Mouse (Mus musculus): Measurements from ENCODE around the gene Fut9. TPM values are rescaled to one million over a fixed set of nuclear protein-coding genes. Genes with fewer than 3 reads are reported as not detected.

Fut9 gene
- polyA plus RNA-seq, 1 experiment: 0.08 TPM

GRCm38 (mm10) chr4:25799051-25799475 lies 981 bp downstream of the Fut9 start:
- 7% methylated on average over 7 of the region's 7 CpGs for WGBS
- DNase-seq: no peak
- Histone ChIP-seq H3K4me3 (ENCODE audit: control insufficient read depth, insufficient read depth, low read length) (no peak overlapping the region), H3K27me3 (ENCODE audit: control insufficient read depth, insufficient read depth, low read length) (no peaks in the 10 kb centered on the region), H3K4me1 (replicated peaks; ENCODE audit: control insufficient read depth, insufficient read depth, low read length) (no peaks in the 10 kb centered on the region), H3K27ac (ENCODE audit: control insufficient read depth, insufficient read depth, low read length) (no peak overlapping the region), H3K36me3 (ENCODE audit: control insufficient read depth, insufficient read depth, low read length) (no peaks in the 10 kb centered on the region)
- TF ChIP-seq POLR2A (IDR thresholded peaks at IDR 0.05; ENCODE audit: control insufficient read depth, extremely low read depth, insufficient read depth, low read length, poor library complexity): no peak
- no peak for TF ChIP-seq CTCF (IDR thresholded peaks at IDR 0.05; ENCODE audit: borderline replicate concordance, control insufficient read depth, extremely low read depth, insufficient read depth, low read length, poor library complexity)

- Histone ChIP-seq H3K4me3 (ENCODE audit: control insufficient read depth, insufficient read depth, low read length) (no peak overlapping the region), H3K27me3 (ENCODE audit: control insufficient read depth, insufficient read depth, low read length) (no peaks in the 10 kb centered on the region), H3K36me3 (ENCODE audit: control insufficient read depth, insufficient read depth, low read length) (no peaks in the 10 kb centered on the region), H3K4me1 (replicated peaks; ENCODE audit: control insufficient read depth, insufficient read depth, low read length) (no peaks in the 10 kb centered on the region), H3K27ac (ENCODE audit: control insufficient read depth, insufficient read depth, low read length) (no peak overlapping the region)
- WGBS: 22% methylated on average over 10 of the region's 10 CpGs
- no peak for DNase-seq
- TF ChIP-seq CTCF (IDR thresholded peaks at IDR 0.05; ENCODE audit: borderline replicate concordance, control insufficient read depth, extremely low read depth, insufficient read depth, low read length, poor library complexity) (no peak), POLR2A (IDR thresholded peaks at IDR 0.05; ENCODE audit: control insufficient read depth, extremely low read depth, insufficient read depth, low read length, poor library complexity) (no peak)
These were observed 1.6 kb downstream of the Fut9 start for GRCm38 (mm10) chr4:25798412-25798811.

GRCm38 (mm10) chr4:25796149-25796548 lies 3.9 kb downstream of the Fut9 start:
- WGBS: 37% methylated on average over 3 of the region's 3 CpGs
- TF ChIP-seq CTCF (IDR thresholded peaks at IDR 0.05; ENCODE audit: borderline replicate concordance, control insufficient read depth, extremely low read depth, insufficient read depth, low read length, poor library complexity) (no peak), POLR2A (IDR thresholded peaks at IDR 0.05; ENCODE audit: control insufficient read depth, extremely low read depth, insufficient read depth, low read length, poor library complexity) (no peak)
- Histone ChIP-seq H3K4me1 (replicated peaks; ENCODE audit: control insufficient read depth, insufficient read depth, low read length) (no peaks in the 10 kb centered on the region), H3K27ac (ENCODE audit: control insufficient read depth, insufficient read depth, low read length) (no peak overlapping the region), H3K27me3 (ENCODE audit: control insufficient read depth, insufficient read depth, low read length) (no peaks in the 10 kb centered on the region), H3K36me3 (ENCODE audit: control insufficient read depth, insufficient read depth, low read length) (no peaks in the 10 kb centered on the region), H3K4me3 (ENCODE audit: control insufficient read depth, insufficient read depth, low read length) (no peak overlapping the region)
- DNase-seq: no peak

GRCm38 (mm10) chr4:25785276-25785675 lies 14.8 kb downstream of the Fut9 start:
- no peaks in the 10 kb centered on the region for H3K27me3 ChIP-seq (ENCODE audit: control insufficient read depth, insufficient read depth, low read length)
- TF ChIP-seq CTCF (IDR thresholded peaks at IDR 0.05; ENCODE audit: borderline replicate concordance, control insufficient read depth, extremely low read depth, insufficient read depth, low read length, poor library complexity) (no peak), POLR2A (IDR thresholded peaks at IDR 0.05; ENCODE audit: control insufficient read depth, extremely low read depth, insufficient read depth, low read length, poor library complexity) (no peak)
- no peak overlapping the region for H3K27ac ChIP-seq (ENCODE audit: control insufficient read depth, insufficient read depth, low read length)
- 97% methylated on average over 4 of the region's 4 CpGs for WGBS
- no peaks in the 10 kb centered on the region for H3K36me3 ChIP-seq (ENCODE audit: control insufficient read depth, insufficient read depth, low read length)
- no peak for DNase-seq
- no peak overlapping the region for H3K4me3 ChIP-seq (ENCODE audit: control insufficient read depth, insufficient read depth, low read length)
- H3K4me1 ChIP-seq (replicated peaks; ENCODE audit: control insufficient read depth, insufficient read depth, low read length): no peaks in the 10 kb centered on the region

GRCm38 (mm10) chr4:25768657-25769056 lies 31.4 kb downstream of the Fut9 start:
- Histone ChIP-seq H3K36me3 (ENCODE audit: control insufficient read depth, insufficient read depth, low read length) (no peaks in the 10 kb centered on the region), H3K4me3 (ENCODE audit: control insufficient read depth, insufficient read depth, low read length) (no peak overlapping the region), H3K4me1 (replicated peaks; ENCODE audit: control insufficient read depth, insufficient read depth, low read length) (no peaks in the 10 kb centered on the region), H3K27ac (ENCODE audit: control insufficient read depth, insufficient read depth, low read length) (no peak overlapping the region), H3K27me3 (ENCODE audit: control insufficient read depth, insufficient read depth, low read length) (no peaks in the 10 kb centered on the region)
- WGBS: 69% methylated on average over 3 of the region's 3 CpGs
- TF ChIP-seq POLR2A (IDR thresholded peaks at IDR 0.05; ENCODE audit: control insufficient read depth, extremely low read depth, insufficient read depth, low read length, poor library complexity): no peak
- TF ChIP-seq CTCF (IDR thresholded peaks at IDR 0.05; ENCODE audit: borderline replicate concordance, control insufficient read depth, extremely low read depth, insufficient read depth, low read length, poor library complexity): no peak
- no peak for DNase-seq

- no peak for TF ChIP-seq POLR2A (IDR thresholded peaks at IDR 0.05; ENCODE audit: control insufficient read depth, extremely low read depth, insufficient read depth, low read length, poor library complexity)
- no peak for TF ChIP-seq CTCF (IDR thresholded peaks at IDR 0.05; ENCODE audit: borderline replicate concordance, control insufficient read depth, extremely low read depth, insufficient read depth, low read length, poor library complexity)
- Histone ChIP-seq H3K4me1 (replicated peaks; ENCODE audit: control insufficient read depth, insufficient read depth, low read length) (no peaks in the 10 kb centered on the region), H3K27me3 (ENCODE audit: control insufficient read depth, insufficient read depth, low read length) (no peaks in the 10 kb centered on the region), H3K36me3 (ENCODE audit: control insufficient read depth, insufficient read depth, low read length) (no peaks in the 10 kb centered on the region), H3K27ac (ENCODE audit: control insufficient read depth, insufficient read depth, low read length) (no peak overlapping the region), H3K4me3 (ENCODE audit: control insufficient read depth, insufficient read depth, low read length) (no peak overlapping the region)
- no peak for DNase-seq
These were observed 37.0 kb downstream of the Fut9 start for GRCm38 (mm10) chr4:25763091-25763490.

- H3K4me3 ChIP-seq (ENCODE audit: control insufficient read depth, insufficient read depth, low read length): no peak overlapping the region
- no peaks in the 10 kb centered on the region for H3K4me1 ChIP-seq (replicated peaks; ENCODE audit: control insufficient read depth, insufficient read depth, low read length)
- H3K27ac ChIP-seq (ENCODE audit: control insufficient read depth, insufficient read depth, low read length): no peak overlapping the region
- DNase-seq: no peak
- no peak for TF ChIP-seq POLR2A (IDR thresholded peaks at IDR 0.05; ENCODE audit: control insufficient read depth, extremely low read depth, insufficient read depth, low read length, poor library complexity)
- no peak for TF ChIP-seq CTCF (IDR thresholded peaks at IDR 0.05; ENCODE audit: borderline replicate concordance, control insufficient read depth, extremely low read depth, insufficient read depth, low read length, poor library complexity)
- 86% methylated on average over 4 of the region's 5 CpGs for WGBS
- H3K27me3 ChIP-seq (ENCODE audit: control insufficient read depth, insufficient read depth, low read length): no peaks in the 10 kb centered on the region
- no peaks in the 10 kb centered on the region for H3K36me3 ChIP-seq (ENCODE audit: control insufficient read depth, insufficient read depth, low read length)
These were observed 42.0 kb downstream of the Fut9 start for GRCm38 (mm10) chr4:25757909-25758548.

All from thymus, adult 2 months (tissue).